Mouse (Mus musculus) left cerebral cortex, postnatal 25 days (tissue): ENCODE results near the gene Gm10775. TPM values are rescaled to one million over a fixed set of nuclear protein-coding genes. Genes with fewer than 3 reads are reported as not detected.

Experiments used
- DNase-seq, 2 experiments: peaks; one replicate each; pipeline ENCODE4 v3.0.0; 2022; ENCODE audit warnings: low spot score in 2 of 2, mixed read lengths in 1 of 2
- intact Hi-C: fragments of 180-260 bp; cut with DNase I; formaldehyde crosslinking; loops from one replicate; pipeline ENCODE4 v1.15.1; 2025
- total RNA-seq, 2 experiments: library from RNA; stranded (reverse); gene quantifications; 2 replicates each; pipeline ENCODE4 v1.2.3; 2021

Gm10775 gene
- under 1 TPM in 1 of 2 experiments, not detected in 1; 0.50 TPM for total RNA-seq

- intact Hi-C loops, result no loop called here
These were observed at the start of gene Gm10775 for GRCm38 (mm10) chr13:65259239-65259638. Gm10775 (plus strand) TSS chr13:65259539.

GRCm38 (mm10) chr13:65225945-65226344 is 33.4 kb upstream of the Gm10775 start:
- DNase-seq, result no peak

More at GRCm38 (mm10) chr13:65259239-65259638, at the start of gene Gm10775:
- DNase-seq, result peak in 1 of 2 experiments; percentile 9

GRCm38 (mm10) chr13:65226657-65227056 is 32.7 kb upstream of the Gm10775 start:
- no peak for DNase-seq
- intact Hi-C loops, result no loop called here

More at GRCm38 (mm10) chr13:65225945-65226344, 33.4 kb upstream of the Gm10775 start:
- intact Hi-C loops, result no loop called here

GRCm38 (mm10) chr13:65237211-65237610 is 22.1 kb upstream of the Gm10775 start:
- no peak for DNase-seq
- intact Hi-C loops, result no loop called here

GRCm38 (mm10) chr13:65240509-65241098 is 18.7 kb upstream of the Gm10775 start:
- peak; percentile 98 to 99 for DNase-seq
- intact Hi-C loops, result loop anchor here (1.0 to 2.0 kb wide), 4 partner anchors 38 to 928 kb away; partner anchors contain the start of genes Aaed1, Mfsd14b and Zfp369

GRCm38 (mm10) chr13:65241099-65241626 is 18.2 kb upstream of the Gm10775 start:
- intact Hi-C loops, result loop anchor here (1.0 to 2.0 kb wide), 4 partner anchors 37 to 928 kb away; partner anchors contain the start of genes Aaed1, Mfsd14b and Zfp369
- peak; percentile 98 for DNase-seq

GRCm38 (mm10) chr13:65241627-65242318 is 17.6 kb upstream of the Gm10775 start:
- intact Hi-C loops, result loop anchor here (1.0 to 2.0 kb wide), 4 partner anchors 37 to 929 kb away; partner anchors contain the start of genes Aaed1, Mfsd14b and Zfp369
- no peak for DNase-seq

- intact Hi-C loops, result no loop called here
- DNase-seq, result no peak
These were observed 17.0 kb upstream of the Gm10775 start for GRCm38 (mm10) chr13:65242319-65242787.

GRCm38 (mm10) chr13:65243273-65243672 is 16.1 kb upstream of the Gm10775 start:
- DNase-seq, result peak in 1 of 2 experiments; percentile 31
- intact Hi-C loops, result no loop called here

- intact Hi-C loops, result no loop called here
- peak; percentile 86 to 91 for DNase-seq
These were observed 974 bp upstream of the Gm10775 start for GRCm38 (mm10) chr13:65258175-65258954.

- DNase-seq, result no peak
- intact Hi-C loops, result no loop called here
These were observed 2.7 kb downstream of the Gm10775 start for GRCm38 (mm10) chr13:65262086-65262485.

GRCm38 (mm10) chr13:65277994-65278382 is 18.6 kb downstream of the Gm10775 start:
- no peak for DNase-seq
- intact Hi-C loops, result loop anchor here (1.0 kb wide), 1 partner anchor 37 kb away; no protein-coding TSS in a partner anchor

GRCm38 (mm10) chr13:65278383-65279341 is 19.3 kb downstream of the Gm10775 start, which contains the start of gene Zfp369:
Zfp369 (plus strand) TSS chr13:65278814.
- intact Hi-C loops, result loop anchor here (1.0 kb wide), 1 partner anchor 37 kb away; no protein-coding TSS in a partner anchor
- DNase-seq, result peak; percentile 96 to 97

GRCm38 (mm10) chr13:65286771-65287170 is 27.4 kb downstream of the Gm10775 start:
- intact Hi-C loops, result no loop called here
- no peak for DNase-seq

GRCm38 (mm10) chr13:65296354-65296753 is 37.0 kb downstream of the Gm10775 start:
- DNase-seq, result no peak

More at GRCm38 (mm10) chr13:65296354-65296753, 37.0 kb downstream of the Gm10775 start:
- intact Hi-C loops, result no loop called here
